Mouse (Mus musculus) lung, postnatal 36 days (tissue): ENCODE measurements around the gene Sipa1l3.
A peak's percentile ranks its signal among the peaks of the same experiment; 100 is the strongest.

ENCODE experiments used
- DNase-seq: peaks from one replicate; pipeline ENCODE4 v3.0.0; 2022; ENCODE audit warnings: mixed read lengths

Gene Sipa1l3

GRCm38 (mm10) chr7:29475005-29475404 is 43.4 kb downstream of the Sipa1l3 start:
- no peak for DNase-seq

GRCm38 (mm10) chr7:29471309-29471708 is 47.1 kb downstream of the Sipa1l3 start:
- peak; percentile 38 for DNase-seq

GRCm38 (mm10) chr7:29469602-29470344 is 48.7 kb downstream of the Sipa1l3 start:
- DNase-seq = peak; percentile 64

- DNase-seq = no peak
These were observed 49.8 kb downstream of the Sipa1l3 start for GRCm38 (mm10) chr7:29468593-29468992.

GRCm38 (mm10) chr7:29466585-29466984 is 51.9 kb downstream of the Sipa1l3 start:
- no peak for DNase-seq

GRCm38 (mm10) chr7:29465736-29466135 is 52.7 kb downstream of the Sipa1l3 start:
- no peak for DNase-seq

- DNase-seq = no peak
These were observed 55.6 kb downstream of the Sipa1l3 start for GRCm38 (mm10) chr7:29462820-29463219.

GRCm38 (mm10) chr7:29462178-29462577 is 56.3 kb downstream of the Sipa1l3 start:
- no peak for DNase-seq

- DNase-seq = peak; percentile 72
These were observed 56.9 kb downstream of the Sipa1l3 start for GRCm38 (mm10) chr7:29461557-29461956.

GRCm38 (mm10) chr7:29458889-29459740 is 59.3 kb downstream of the Sipa1l3 start:
- DNase-seq = peak; percentile 61

- peak; percentile 47 for DNase-seq
These were observed 60.7 kb downstream of the Sipa1l3 start for GRCm38 (mm10) chr7:29457772-29458171.

GRCm38 (mm10) chr7:29456716-29457115 is 61.7 kb downstream of the Sipa1l3 start:
- DNase-seq = no peak

GRCm38 (mm10) chr7:29455591-29455990 is 62.9 kb downstream of the Sipa1l3 start:
- no peak for DNase-seq

- no peak for DNase-seq
These were observed 63.5 kb downstream of the Sipa1l3 start for GRCm38 (mm10) chr7:29454965-29455364.

- peak; percentile 93 for DNase-seq
These were observed 65.3 kb downstream of the Sipa1l3 start for GRCm38 (mm10) chr7:29452991-29453741.

GRCm38 (mm10) chr7:29452381-29452780 is 66.1 kb downstream of the Sipa1l3 start:
- peak; percentile 41 for DNase-seq

- peak; percentile 70 for DNase-seq
These were observed 68.3 kb downstream of the Sipa1l3 start for GRCm38 (mm10) chr7:29450175-29450574.

- no peak for DNase-seq
These were observed 69.6 kb downstream of the Sipa1l3 start for GRCm38 (mm10) chr7:29448830-29449229.

GRCm38 (mm10) chr7:29447147-29447829 is 71.2 kb downstream of the Sipa1l3 start:
- DNase-seq = peak; percentile 62

- no peak for DNase-seq
These were observed 72.3 kb downstream of the Sipa1l3 start for GRCm38 (mm10) chr7:29446156-29446555.

- DNase-seq = no peak
These were observed 73.9 kb downstream of the Sipa1l3 start for GRCm38 (mm10) chr7:29444527-29444926.

- no peak for DNase-seq
These were observed 74.4 kb downstream of the Sipa1l3 start for GRCm38 (mm10) chr7:29444070-29444469.

GRCm38 (mm10) chr7:29441793-29442192 is 76.6 kb downstream of the Sipa1l3 start:
- DNase-seq = peak; percentile 73
